Mouse (Mus musculus) midbrain, embryonic 15.5 days (tissue): ENCODE measurements at regions not wholly inside any gene's neighbourhood (a gene's known extent, or its start where the extent isn't known, plus 50 kb on each side); places are given as distances from the start of the nearest gene placed in this dataset.
"Not testable (repeated sequence)": the region's sequence is repeated elsewhere in the genome, so short reads cannot be mapped to it uniquely, and the experiment has no call there.

Experiments used
- ATAC-seq: fragments of 200-750 bp; cut with Nextera tagmentation; replicated peaks from 2 replicates; pipeline ENCODE4 v1.8.0; 2017; ENCODE audit warnings: moderate TSS enrichment
- H3K27ac ChIP-seq: fragments of 300-500 bp; sonication (generic); 2 replicates; pipeline ENCODE4 v1.5.1; 2015; ENCODE audit warnings: mild to moderate bottlenecking, inconsistent platforms
- H3K27me3 ChIP-seq: fragments of 300-500 bp; sonication (generic); replicated peaks from 2 replicates; pipeline ENCODE4 v1.6.1; 2015; ENCODE audit warnings: inconsistent platforms
- H3K36me3 ChIP-seq: fragments of 300-500 bp; sonication (generic); replicated peaks from 2 replicates; pipeline ENCODE4 v1.6.1; 2015; ENCODE audit warnings: inconsistent platforms
- H3K4me1 ChIP-seq: fragments of 300-500 bp; sonication (generic); 2 replicates; pipeline ENCODE4 v1.6.1; 2015; ENCODE audit warnings: inconsistent platforms
- H3K4me2 ChIP-seq: fragments of 300-500 bp; sonication (generic); 2 replicates; pipeline ENCODE4 v1.6.1; 2015; ENCODE audit warnings: inconsistent platforms, mild to moderate bottlenecking, moderate library complexity
- H3K4me3 ChIP-seq: fragments of 300-500 bp; sonication (generic); 2 replicates; pipeline ENCODE4 v1.5.1; 2015; ENCODE audit warnings: mild to moderate bottlenecking, inconsistent platforms
- H3K9ac ChIP-seq: fragments of 300-500 bp; sonication (generic); 2 replicates; pipeline ENCODE4 v1.6.1; 2015; ENCODE audit warnings: mild to moderate bottlenecking, inconsistent platforms
- H3K9me3 ChIP-seq: fragments of 300-500 bp; sonication (generic); 2 replicates; pipeline ENCODE4 v1.6.1; 2016; ENCODE audit warnings: inconsistent platforms
- WGBS: fragments of 180-500 bp; shearing (Covaris S2); methylation state at CpG from one replicate; pipeline ENCODE4 v1.1.7; 2015; ENCODE audit warnings: mixed read lengths; 5-methylcytosine and 5-hydroxymethylcytosine counted together

GRCm38 (mm10) chr10:23686969-23687368 lies 100.1 kb downstream of the Rps12 start:
- Histone ChIP-seq H3K9me3 (no peaks in the 10 kb centered on the region), H3K4me2 (no peak overlapping the region), H3K4me3 (no peak overlapping the region), H3K4me1 (no peaks in the 10 kb centered on the region), H3K9ac (no peak overlapping the region), H3K36me3 (no peaks in the 10 kb centered on the region), H3K27me3 (no peaks in the 10 kb centered on the region), H3K27ac (no peak overlapping the region)
- WGBS: 58% methylated on average over 10 of the region's 10 CpGs
- ATAC-seq: no peak

GRCm38 (mm10) chr10:23683078-23683477 lies 104.0 kb downstream of the Rps12 start:
- WGBS: 89% methylated on average over 4 of the region's 4 CpGs
- H3K27me3 ChIP-seq: no peaks in the 10 kb centered on the region
- H3K9me3 ChIP-seq: no peaks in the 10 kb centered on the region
- no peak for ATAC-seq
- H3K4me1 ChIP-seq: no peaks in the 10 kb centered on the region
- no peak overlapping the region for H3K27ac ChIP-seq
- H3K4me3 ChIP-seq: no peak overlapping the region
- no peak overlapping the region for H3K9ac ChIP-seq
- no peaks in the 10 kb centered on the region for H3K36me3 ChIP-seq
- no peak overlapping the region for H3K4me2 ChIP-seq

- Histone ChIP-seq H3K4me1 (peaks cover 13% of the 10 kb centered on the region), H3K9ac (no peak overlapping the region), H3K27me3 (no peaks in the 10 kb centered on the region), H3K9me3 (no peaks in the 10 kb centered on the region), H3K36me3 (no peaks in the 10 kb centered on the region), H3K27ac (no peak overlapping the region), H3K4me3 (no peak overlapping the region), H3K4me2 (no peak overlapping the region)
- WGBS: 51% methylated on average over 6 of the region's 6 CpGs
- ATAC-seq: no peak
These were observed 111.2 kb downstream of the Rps12 start for GRCm38 (mm10) chr10:23675911-23676310.

- Histone ChIP-seq H3K9me3 (no peaks in the 10 kb centered on the region), H3K36me3 (no peaks in the 10 kb centered on the region), H3K4me1 (peaks cover 13% of the 10 kb centered on the region), H3K27ac (peak overlapping the region; percentile 78), H3K4me3 (no peak overlapping the region), H3K4me2 (peak overlapping the region; percentile 35), H3K27me3 (no peaks in the 10 kb centered on the region), H3K9ac (no peak overlapping the region)
- peak; percentile 95 for ATAC-seq
- WGBS: 14% methylated on average over 16 of the region's 16 CpGs
These were observed 112.2 kb downstream of the Rps12 start for GRCm38 (mm10) chr10:23674633-23675515.

- ATAC-seq: no peak
- peaks cover 13% of the 10 kb centered on the region for H3K4me1 ChIP-seq
- H3K9ac ChIP-seq: no peak overlapping the region
- H3K27me3 ChIP-seq: no peaks in the 10 kb centered on the region
- H3K36me3 ChIP-seq: no peaks in the 10 kb centered on the region
- 81% methylated on average over 4 of the region's 4 CpGs for WGBS
- no peak overlapping the region for H3K4me2 ChIP-seq
- no peak overlapping the region for H3K27ac ChIP-seq
- H3K4me3 ChIP-seq: no peak overlapping the region
- H3K9me3 ChIP-seq: no peaks in the 10 kb centered on the region
These were observed 114.8 kb downstream of the Rps12 start for GRCm38 (mm10) chr10:23672296-23672695.

- Histone ChIP-seq H3K36me3 (no peaks in the 10 kb centered on the region), H3K4me1 (peaks cover 13% of the 10 kb centered on the region), H3K4me2 (no peak overlapping the region), H3K9me3 (no peaks in the 10 kb centered on the region), H3K27me3 (no peaks in the 10 kb centered on the region), H3K27ac (no peak overlapping the region), H3K9ac (no peak overlapping the region), H3K4me3 (no peak overlapping the region)
- ATAC-seq: no peak
- WGBS: 30% methylated on average over 8 of the region's 8 CpGs
These were observed 115.6 kb downstream of the Rps12 start for GRCm38 (mm10) chr10:23671494-23671893.

- not testable (repeated sequence) for H3K9ac ChIP-seq, ATAC-seq, H3K9me3 ChIP-seq, H3K4me3 ChIP-seq, H3K27ac ChIP-seq, H3K36me3 ChIP-seq, H3K4me1 ChIP-seq, H3K4me2 ChIP-seq, H3K27me3 ChIP-seq
- WGBS: 93% methylated on average over 8 of the region's 8 CpGs
These were observed 121.2 kb downstream of the Rps12 start for GRCm38 (mm10) chr10:23665916-23666315.

- Histone ChIP-seq H3K4me2 (no peak overlapping the region), H3K4me1 (no peaks in the 10 kb centered on the region), H3K27me3 (no peaks in the 10 kb centered on the region), H3K9me3 (no peaks in the 10 kb centered on the region), H3K9ac (no peak overlapping the region), H3K27ac (no peak overlapping the region), H3K4me3 (no peak overlapping the region), H3K36me3 (no peaks in the 10 kb centered on the region)
- WGBS: 90% methylated on average over 4 of the region's 4 CpGs
- no peak for ATAC-seq
These were observed 160.9 kb downstream of the Rps12 start for GRCm38 (mm10) chr10:23626201-23626600.

- H3K36me3 ChIP-seq: no peaks in the 10 kb centered on the region
- ATAC-seq: no peak
These were observed 175.0 kb downstream of the Rps12 start for GRCm38 (mm10) chr10:23612030-23612429.

GRCm38 (mm10) chr10:23611183-23611582 lies 175.9 kb downstream of the Rps12 start:
- no peaks in the 10 kb centered on the region for H3K9me3 ChIP-seq
- no peak overlapping the region for H3K4me3 ChIP-seq
- H3K4me2 ChIP-seq: no peak overlapping the region
- H3K4me1 ChIP-seq: no peaks in the 10 kb centered on the region
- 42% methylated on average over 9 of the region's 9 CpGs for WGBS
- no peaks in the 10 kb centered on the region for H3K27me3 ChIP-seq
- no peak for ATAC-seq
- no peak overlapping the region for H3K9ac ChIP-seq
- no peak overlapping the region for H3K27ac ChIP-seq
- H3K36me3 ChIP-seq: no peaks in the 10 kb centered on the region

More at GRCm38 (mm10) chr10:23612030-23612429, 175.0 kb downstream of the Rps12 start:
- Histone ChIP-seq H3K4me3 (no peak overlapping the region), H3K27me3 (no peaks in the 10 kb centered on the region), H3K9me3 (no peaks in the 10 kb centered on the region), H3K4me1 (no peaks in the 10 kb centered on the region), H3K4me2 (no peak overlapping the region), H3K27ac (no peak overlapping the region), H3K9ac (no peak overlapping the region)
- 88% methylated on average over 2 of the region's 2 CpGs for WGBS

- Histone ChIP-seq H3K36me3 (no peaks in the 10 kb centered on the region), H3K27ac (no peak overlapping the region), H3K4me1 (no peaks in the 10 kb centered on the region), H3K4me3 (no peak overlapping the region), H3K9ac (no peak overlapping the region), H3K9me3 (no peaks in the 10 kb centered on the region), H3K27me3 (no peaks in the 10 kb centered on the region), H3K4me2 (no peak overlapping the region)
- 89% methylated on average over 6 of the region's 6 CpGs for WGBS
- no peak for ATAC-seq
These were observed 176.6 kb downstream of the Rps12 start for GRCm38 (mm10) chr10:23610485-23610884.

GRCm38 (mm10) chr10:23610046-23610445 lies 177.0 kb downstream of the Rps12 start:
- no peak overlapping the region for H3K27ac ChIP-seq
- H3K36me3 ChIP-seq: no peaks in the 10 kb centered on the region
- WGBS: 69% methylated on average over 3 of the region's 3 CpGs
- no peak overlapping the region for H3K4me3 ChIP-seq
- H3K9me3 ChIP-seq: no peaks in the 10 kb centered on the region
- no peak overlapping the region for H3K9ac ChIP-seq
- no peaks in the 10 kb centered on the region for H3K27me3 ChIP-seq
- no peak overlapping the region for H3K4me2 ChIP-seq
- no peak for ATAC-seq
- no peaks in the 10 kb centered on the region for H3K4me1 ChIP-seq
